Mouse (Mus musculus): ENCODE results near the gene Chrnd.

The Chrnd gene

GRCm38 (mm10) chr1:87232197-87232596 is 41.8 kb downstream of the Chrnd start:
- no peak for DNase-seq (ENCODE audit: low spot score)

- DNase-seq (ENCODE audit: low spot score), result no peak
Observed at GRCm38 (mm10) chr1:87239056-87239455, 48.6 kb downstream of the Chrnd start.

- no peak for DNase-seq (ENCODE audit: low spot score)
Observed at GRCm38 (mm10) chr1:87243021-87243420, 52.6 kb downstream of the Chrnd start.

GRCm38 (mm10) chr1:87245430-87245829 is 55.0 kb downstream of the Chrnd start:
- DNase-seq (ENCODE audit: low spot score), result no peak

- peak; percentile 70 for DNase-seq (ENCODE audit: low spot score)
Observed at GRCm38 (mm10) chr1:87245929-87246815, 55.8 kb downstream of the Chrnd start.
